Mouse (Mus musculus) olfactory bulb, adult 2 months (tissue): ENCODE results near the gene Armc7.

Experiments
- CTCF ChIP-seq: fragments of 200-500 bp; IDR thresholded peaks from 2 replicates; pipeline ENCODE4 v1.5.1; 2012; ENCODE audit warnings: low read depth, mild to moderate bottlenecking, low read length, moderate library complexity; ENCODE audit not compliant: insufficient read depth
- POLR2A ChIP-seq: fragments of 200-500 bp; IDR thresholded peaks from 2 replicates; pipeline ENCODE4 v1.6.1; 2012; ENCODE audit warnings: mild to moderate bottlenecking, low read depth, low read length, moderate library complexity; ENCODE audit not compliant: insufficient read depth

GRCm38 (mm10) chr11:115467217-115467618 is 8.2 kb upstream of the Armc7 start:
- TF ChIP-seq POLR2A: no peak
- no peak for TF ChIP-seq CTCF
